23 mouse cellular contexts compared by ENCODE assay signal in genomic region chr9:7971993-7972392, GRCm38 (mm10).
"Had no signal": no experiment of that assay in that cellular context is flagged by ENCODE, and none has a peak within 500 bp of the region (broad histone marks: within the 10 kb centered on the region; RNA-seq: fewer than 3 reads in every experiment).

No protein-coding gene starts in this region.

- H3K36me3 ChIP-seq: hindbrain, embryonic 13.5 days; hindbrain, embryonic 15.5 days had no signal

- H3K9me3 ChIP-seq: hindbrain, embryonic 13.5 days; hindbrain, embryonic 15.5 days; kidney, embryonic 15.5 days; limb, embryonic 13.5 days; limb, embryonic 15.5 days; liver, embryonic 12.5 days had no signal

- H3K4me3 ChIP-seq: heart, adult 2 months; hindbrain, embryonic 13.5 days; hindbrain, embryonic 15.5 days; kidney, embryonic 15.5 days; limb, embryonic 13.5 days; limb, embryonic 15.5 days; liver, embryonic 12.5 days had no signal

- ATAC-seq: hindbrain, postnatal 0 days; intestine, embryonic 16.5 days; liver, embryonic 12.5 days had no signal

- H3K27ac ChIP-seq: heart, adult 2 months; hindbrain, embryonic 13.5 days; hindbrain, embryonic 15.5 days; hindbrain, postnatal 0 days; kidney, embryonic 15.5 days; kidney, postnatal 0 days; limb, embryonic 13.5 days; limb, embryonic 15.5 days; liver, embryonic 12.5 days; liver, embryonic 14.5 days had no signal

- DNase-seq: gastrocnemius, postnatal 14 days; gastrocnemius, postnatal 36 days; heart, adult 2 months; heart, postnatal 10 days; kidney, adult 11 months; kidney, adult 2 months; kidney, adult 9 months; kidney, postnatal 14 days; kidney, postnatal 36 days; layer of hippocampus, adult 9-11 months; layer of hippocampus, postnatal 36 days; left cerebral cortex, postnatal 4 days; lung, adult 18-20 months had no signal

- H3K9ac ChIP-seq: hindbrain, embryonic 13.5 days; hindbrain, embryonic 15.5 days; kidney, embryonic 15.5 days; limb, embryonic 13.5 days; limb, embryonic 15.5 days; liver, embryonic 12.5 days; liver, embryonic 14.5 days had no signal

- H3K27me3 ChIP-seq: hindbrain, embryonic 13.5 days; hindbrain, embryonic 15.5 days; kidney, embryonic 15.5 days; limb, embryonic 13.5 days; limb, embryonic 15.5 days; liver, embryonic 12.5 days had no signal

- H3K4me2 ChIP-seq: hindbrain, embryonic 13.5 days; hindbrain, embryonic 15.5 days; kidney, embryonic 15.5 days; limb, embryonic 13.5 days; limb, embryonic 15.5 days; liver, embryonic 12.5 days had no signal

- H3K4me1 ChIP-seq: hindbrain, embryonic 13.5 days; hindbrain, embryonic 15.5 days; kidney, embryonic 15.5 days; liver, embryonic 12.5 days had no signal
